Mouse (Mus musculus) frontal cortex, postnatal 14 days (tissue): ENCODE data around the gene Tgfbr3.

Experiments
- DNase-seq, 2 experiments: peaks; one replicate each; pipeline ENCODE4 v3.0.0; 2022; ENCODE audit warnings: low spot score in 2 of 2

Tgfbr3 gene

DNA sequence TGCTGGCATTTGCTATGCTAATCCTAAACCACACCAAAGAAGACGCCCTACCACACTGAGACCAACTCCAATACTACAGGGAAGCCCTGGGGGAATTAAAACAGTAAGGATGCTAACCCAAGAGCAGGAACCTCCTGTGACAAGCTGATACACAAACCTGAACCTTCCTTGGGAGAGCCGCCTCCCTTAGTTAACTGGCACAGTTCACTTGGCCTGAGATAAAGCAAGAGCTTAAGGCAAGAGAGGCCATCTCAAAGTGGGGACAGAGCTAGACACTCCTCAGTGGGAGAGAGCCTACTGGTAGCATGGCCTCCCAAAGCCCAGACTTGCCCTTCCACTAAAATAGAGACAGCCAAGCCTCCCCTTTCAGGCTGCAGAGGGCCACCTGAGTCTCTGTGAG, 79.4 kb downstream of the Tgfbr3 start:
- no peak for DNase-seq

DNA sequence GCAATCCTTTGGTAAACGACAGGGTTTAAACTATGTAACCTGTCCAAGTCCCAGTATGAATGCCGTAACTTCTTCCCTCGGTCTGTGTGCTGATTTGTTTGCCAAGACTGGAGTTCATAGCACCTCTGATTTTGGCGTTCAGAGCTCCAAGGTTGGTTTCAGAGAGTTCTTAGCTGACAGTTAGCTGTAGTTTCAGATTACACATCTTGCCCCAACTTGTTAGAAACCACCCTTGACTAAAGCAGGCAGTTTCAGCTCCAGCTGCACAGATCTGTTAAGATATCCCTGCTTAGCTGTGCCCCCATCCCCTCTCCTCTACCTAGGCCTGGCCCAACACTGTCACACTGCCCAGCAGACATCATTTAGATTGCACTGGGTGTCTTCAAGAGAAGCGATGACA, 81.5 kb downstream of the Tgfbr3 start:
- DNase-seq, result no peak

DNA sequence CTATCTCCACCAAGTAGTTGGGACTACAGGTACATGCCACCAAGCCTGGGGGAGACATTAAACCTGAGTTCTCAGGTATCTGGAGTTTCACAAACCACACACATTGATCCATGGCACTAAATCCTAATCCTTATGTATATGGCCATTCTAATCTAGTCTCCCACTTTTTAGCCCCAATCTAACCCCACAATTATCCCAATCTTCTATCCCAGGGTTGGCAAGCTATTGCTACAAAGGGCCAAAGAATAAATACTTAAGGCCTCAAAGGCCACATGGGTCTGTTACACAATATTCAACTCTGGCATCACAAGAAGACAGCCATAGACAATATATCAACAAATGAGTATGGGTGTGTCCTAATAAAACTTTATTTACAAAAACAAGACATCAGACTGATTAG, 85.1 kb downstream of the Tgfbr3 start:
- DNase-seq, result no peak

DNA sequence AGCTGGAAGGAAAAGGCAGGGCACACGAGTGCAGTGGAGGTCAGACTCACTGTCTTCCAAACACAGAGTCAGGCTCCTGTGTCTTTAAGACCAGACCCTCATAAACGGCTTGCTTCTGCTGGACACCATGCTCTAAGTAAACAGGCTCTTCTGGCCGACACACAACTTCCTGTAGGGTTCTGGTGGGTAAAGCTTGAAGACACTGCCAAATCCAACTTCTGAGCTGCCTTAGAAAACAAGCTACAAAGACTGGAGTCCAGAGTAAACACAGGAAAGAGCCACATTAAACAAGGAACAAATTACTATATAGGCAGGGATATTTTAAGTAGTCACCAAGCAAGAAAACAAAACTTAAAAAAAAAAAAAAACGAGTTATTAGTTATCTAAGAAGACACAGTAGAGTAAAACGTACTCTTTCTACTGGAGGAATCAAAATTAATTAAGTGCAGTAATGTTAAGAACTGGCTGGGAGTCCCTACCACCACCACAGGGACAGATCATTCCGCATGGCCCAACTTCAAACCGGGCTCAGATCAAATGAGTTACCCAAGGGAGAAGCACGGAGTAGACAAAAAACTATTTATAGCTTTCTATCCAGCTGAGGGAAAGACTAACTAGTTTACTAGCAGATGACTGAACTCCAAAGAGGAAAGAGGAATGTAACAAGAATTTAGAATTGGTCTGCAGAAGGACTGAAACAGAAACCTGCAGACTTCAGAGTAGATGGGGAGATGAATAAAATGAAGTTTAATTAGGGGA, 86.4 kb downstream of the Tgfbr3 start:
- no peak for DNase-seq

DNA sequence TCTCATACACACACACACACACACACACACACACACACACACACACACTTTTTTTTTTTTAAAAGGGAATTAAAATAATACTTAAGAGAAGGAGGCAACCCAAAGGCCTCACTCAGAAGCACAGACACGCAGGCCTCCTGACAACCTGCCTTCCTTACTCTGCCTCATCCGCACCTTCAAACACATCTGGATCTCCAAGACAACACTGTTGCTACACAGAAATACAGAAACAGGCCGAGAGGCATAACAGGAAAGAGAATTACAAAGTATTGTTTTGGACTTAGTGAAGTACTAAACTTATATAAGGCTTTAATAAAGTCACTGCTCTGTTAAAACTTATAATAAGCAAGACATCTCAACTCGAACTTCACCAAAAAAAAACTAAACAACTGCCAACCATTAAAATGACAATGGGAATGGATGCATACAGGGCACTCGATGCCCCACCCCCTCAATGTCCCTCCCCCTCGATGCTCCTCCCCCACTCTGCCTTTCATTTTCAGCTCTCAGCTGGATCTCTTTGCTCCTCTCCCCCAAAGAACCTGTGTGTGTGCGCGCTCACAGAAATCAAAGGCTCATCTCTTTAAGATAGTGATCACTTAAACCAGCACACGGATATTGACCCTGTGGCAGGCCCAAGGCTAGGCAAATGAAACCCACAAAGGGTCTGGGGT, 87.8 kb downstream of the Tgfbr3 start:
- no peak for DNase-seq

DNA sequence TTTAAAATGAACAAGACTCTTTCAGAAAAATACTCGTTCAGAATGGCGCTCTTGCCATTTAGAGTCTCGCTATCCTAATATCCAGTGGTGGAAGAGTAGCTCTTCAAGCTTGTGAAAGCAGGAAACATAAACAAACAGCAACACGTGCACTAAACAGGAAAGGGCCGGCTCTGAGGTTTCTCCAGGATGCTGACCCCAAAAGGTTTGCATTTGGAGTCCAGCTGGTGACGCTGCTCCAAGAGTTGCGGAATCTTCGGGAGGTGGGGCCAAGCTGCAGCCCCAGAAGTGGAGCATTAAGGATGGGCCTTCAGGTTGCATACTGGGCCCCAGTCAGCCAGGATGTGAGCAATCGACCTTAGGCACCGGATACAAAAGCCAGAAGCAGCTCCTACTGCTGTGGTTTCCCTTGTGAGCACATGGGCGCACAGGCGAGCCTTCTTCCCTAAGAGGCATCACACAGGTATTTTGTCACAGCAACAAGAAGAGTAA, 88.5 kb downstream of the Tgfbr3 start:
- DNase-seq, result no peak

DNA sequence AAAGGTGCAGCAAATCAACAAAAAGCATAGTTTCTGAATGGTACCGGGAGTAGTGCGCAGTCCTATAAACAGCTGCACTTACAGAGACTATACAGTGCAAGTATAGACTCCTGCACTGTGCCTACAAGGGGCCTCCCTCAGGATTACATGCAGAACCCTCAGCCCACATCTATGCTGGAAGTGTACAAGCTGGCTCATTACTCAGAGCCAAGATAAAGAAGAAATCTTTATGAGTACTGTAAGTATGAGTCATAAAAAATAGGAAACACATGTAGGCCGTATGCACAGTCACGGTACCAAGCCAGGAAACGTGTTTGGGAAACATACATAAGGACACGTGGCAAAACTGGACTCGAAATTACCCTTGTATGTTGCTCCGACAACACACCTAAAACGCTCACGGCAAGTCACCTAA, 89.2 kb downstream of the Tgfbr3 start:
- no peak for DNase-seq

DNA sequence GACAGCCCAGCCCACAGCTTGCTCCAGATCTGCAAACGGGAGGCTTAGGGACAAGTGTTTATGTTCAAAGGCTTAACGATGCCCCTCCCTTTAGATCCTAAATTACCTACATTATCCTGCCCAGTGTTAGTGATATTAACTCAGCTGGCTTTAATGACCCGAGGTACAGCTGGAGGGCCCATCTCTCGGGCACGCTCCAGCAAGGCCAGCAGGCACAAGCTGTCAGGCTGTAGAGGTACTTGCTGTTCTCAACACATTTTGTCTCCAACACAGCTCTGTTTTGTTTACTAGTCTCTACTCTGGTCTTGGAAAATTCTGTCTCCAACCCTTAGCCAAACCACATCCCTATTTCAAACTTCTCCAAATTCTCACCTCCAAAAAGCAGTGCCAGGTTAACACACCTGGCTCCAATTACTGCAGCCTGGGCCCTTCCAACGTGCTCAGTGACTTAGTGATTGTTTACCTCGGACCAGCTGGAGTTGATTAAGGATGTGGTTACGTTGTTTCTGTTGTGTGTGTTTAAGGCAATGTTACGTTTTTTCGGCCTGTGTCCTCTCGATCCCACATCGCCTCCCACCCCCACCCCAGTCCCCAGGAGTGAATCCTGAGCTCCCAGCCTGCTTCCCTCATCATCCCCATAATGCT, 93.6 kb downstream of the Tgfbr3 start:
- no peak for DNase-seq

DNA sequence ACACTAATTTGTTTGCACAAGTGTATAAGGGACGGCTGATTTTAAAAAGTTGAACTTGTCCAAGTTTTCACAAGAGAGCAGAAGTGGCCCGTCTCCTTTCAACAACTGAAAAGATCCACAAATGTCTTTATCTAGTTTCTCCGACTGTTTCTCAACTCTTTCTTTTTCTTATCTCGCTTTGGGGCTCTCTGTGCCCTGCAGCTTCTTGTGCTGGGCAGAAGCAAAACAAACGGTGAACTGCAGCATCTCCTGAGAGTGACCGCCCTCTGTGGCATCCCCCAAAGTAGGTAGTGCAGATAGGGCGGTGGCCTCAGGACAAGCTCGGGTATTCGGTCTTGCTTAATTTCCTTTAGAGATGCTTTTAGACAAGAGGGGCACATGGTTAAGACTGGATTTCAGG, 96.3 kb downstream of the Tgfbr3 start:
- no peak for DNase-seq

DNA sequence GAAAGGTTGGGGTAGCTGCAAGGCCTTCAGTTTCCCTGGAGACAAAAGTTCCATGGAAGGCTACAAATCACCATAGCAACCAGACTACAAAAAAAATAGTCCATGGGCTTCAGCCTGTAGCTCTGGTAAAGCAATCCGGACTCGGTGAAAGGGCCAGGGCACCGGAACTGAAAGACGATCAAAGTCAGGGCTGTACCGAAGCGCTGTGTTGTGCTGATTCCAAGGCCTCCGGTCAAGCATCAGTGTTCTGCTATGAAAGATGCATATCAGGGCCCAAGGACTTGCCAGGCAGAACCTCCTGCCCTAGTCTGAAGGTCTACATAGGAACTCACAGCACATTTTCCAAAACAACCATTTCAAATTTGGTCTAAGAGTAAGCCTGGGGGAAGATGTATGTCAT, 97.1 kb downstream of the Tgfbr3 start:
- no peak for DNase-seq

DNA sequence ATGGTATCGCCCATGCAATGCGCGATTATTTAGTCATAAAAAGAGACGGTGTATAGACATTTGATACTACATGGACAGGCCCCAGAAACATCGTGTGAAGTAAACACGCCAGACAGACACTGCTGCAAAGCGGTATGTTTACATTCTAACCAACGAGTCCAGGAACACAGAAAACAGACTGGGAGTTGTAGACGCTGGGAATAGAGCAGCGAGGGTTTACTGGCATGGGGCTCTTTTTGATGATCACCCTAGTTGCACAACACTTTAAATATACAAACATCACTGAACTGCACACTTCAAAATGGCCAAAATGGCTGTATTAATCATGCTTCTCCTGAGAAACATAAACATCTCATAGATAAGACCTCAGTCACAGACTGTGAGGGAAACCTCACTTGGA, 100.9 kb downstream of the Tgfbr3 start:
- no peak for DNase-seq

DNA sequence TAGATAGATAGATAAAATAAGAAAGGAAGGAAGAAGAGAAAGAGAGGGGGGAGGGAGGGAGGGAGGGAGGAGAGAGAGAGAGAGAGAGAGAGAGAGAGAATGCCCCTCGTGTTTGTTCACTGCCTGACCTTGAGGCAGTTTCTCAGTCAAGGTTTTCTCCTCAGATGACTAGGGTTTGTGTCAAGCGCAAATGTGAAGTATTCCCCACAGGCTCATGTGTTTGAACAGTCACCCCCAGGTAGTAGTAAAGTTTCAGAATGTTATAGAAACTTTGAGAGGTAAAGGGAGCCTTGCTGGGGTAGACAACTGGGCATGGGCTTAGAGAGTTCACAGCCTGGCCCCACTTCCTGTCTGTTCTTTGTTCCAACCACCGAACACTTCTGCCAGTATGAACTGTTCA, 103.2 kb downstream of the Tgfbr3 start:
- no peak for DNase-seq

DNA sequence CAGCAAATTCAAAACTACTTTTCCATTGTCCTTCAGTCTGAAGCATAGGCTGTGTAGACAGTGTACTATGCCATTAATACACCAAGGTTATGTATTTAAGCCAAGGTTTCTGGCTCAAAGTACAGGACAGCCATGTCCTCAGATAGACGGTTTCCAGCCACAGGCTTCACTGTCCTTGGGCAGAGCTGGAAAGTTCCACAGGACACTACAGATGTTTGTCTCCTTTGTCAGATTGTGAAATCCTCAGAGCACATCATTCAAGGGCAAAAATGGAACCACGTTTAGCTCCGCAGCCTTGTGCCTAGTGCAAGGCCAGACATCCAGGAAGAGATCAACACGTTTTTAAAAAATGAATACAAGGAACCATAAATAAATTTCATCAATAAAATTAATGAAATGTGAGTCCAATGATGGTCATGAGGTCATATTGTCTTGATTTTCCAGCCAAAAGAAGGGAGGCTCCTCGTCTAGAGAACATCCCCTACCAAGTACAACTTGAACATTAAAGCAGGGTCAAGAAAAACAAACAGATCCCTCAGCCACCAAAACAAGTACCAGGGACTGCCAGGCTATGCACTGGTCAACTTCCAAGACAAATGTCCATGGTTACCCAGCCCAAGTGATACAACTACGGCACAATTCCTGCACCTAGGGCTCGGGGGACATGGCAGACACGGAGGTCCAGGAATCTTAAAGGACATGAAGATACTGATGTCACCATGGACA, 105.1 kb downstream of the Tgfbr3 start:
- no peak for DNase-seq

DNA sequence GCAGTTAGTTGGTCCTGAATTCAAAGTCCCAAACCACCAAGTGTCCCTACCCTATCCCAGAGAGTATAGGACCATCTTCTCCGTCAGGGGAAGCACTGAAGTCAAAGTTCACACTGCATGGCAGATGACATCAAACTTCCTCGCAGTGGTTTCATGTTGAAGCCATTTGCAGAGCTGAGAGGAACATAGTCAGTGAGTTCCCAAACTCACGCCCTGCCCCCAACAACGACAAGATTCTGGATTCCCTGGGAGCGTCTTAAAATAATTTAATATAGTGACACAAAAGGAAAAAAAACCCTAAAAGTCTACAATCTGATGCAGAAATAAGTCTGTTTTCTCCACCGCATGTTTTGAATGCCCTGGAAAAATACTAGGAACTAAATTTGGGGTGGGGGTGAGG, 105.9 kb downstream of the Tgfbr3 start:
- DNase-seq, result no peak

DNA sequence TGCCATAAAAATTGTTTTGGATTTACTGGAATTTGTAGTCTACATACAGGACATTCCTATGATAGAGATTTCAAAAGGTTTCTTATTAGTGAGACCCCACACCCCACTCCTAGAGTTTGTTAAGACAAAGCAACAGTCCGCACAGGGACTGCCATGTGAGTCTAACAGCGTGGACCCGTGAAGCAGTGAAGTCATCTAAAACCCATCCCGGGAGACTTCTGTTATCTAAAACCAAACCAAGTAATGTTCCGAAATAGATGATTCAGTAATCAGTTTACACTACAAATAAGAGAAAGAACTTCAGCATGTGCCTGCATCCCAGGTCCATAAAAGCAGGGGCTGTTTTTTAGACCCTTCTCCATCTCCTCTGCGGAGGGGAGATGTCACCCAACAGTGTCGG, 106.7 kb downstream of the Tgfbr3 start:
- DNase-seq, result no peak

DNA sequence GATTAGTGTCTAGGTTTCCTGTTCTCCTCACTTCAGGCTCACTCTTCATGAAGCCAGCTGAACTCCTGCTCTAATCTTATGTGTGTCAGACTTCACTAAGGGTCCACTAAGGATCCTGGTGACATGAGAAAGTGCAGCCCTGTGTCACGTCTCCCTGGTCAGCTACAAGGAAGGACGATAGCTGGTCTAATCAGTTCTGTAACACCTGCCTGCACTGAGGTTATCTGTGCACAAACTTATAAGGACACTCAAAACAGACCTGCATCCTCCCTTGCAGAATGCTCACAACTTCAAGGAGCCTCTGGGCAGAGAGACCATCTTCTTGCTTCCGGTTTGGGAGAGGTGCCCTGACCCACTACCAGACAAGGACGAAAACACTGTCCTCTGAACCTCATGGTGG, 107.6 kb downstream of the Tgfbr3 start:
- no peak for DNase-seq

DNA sequence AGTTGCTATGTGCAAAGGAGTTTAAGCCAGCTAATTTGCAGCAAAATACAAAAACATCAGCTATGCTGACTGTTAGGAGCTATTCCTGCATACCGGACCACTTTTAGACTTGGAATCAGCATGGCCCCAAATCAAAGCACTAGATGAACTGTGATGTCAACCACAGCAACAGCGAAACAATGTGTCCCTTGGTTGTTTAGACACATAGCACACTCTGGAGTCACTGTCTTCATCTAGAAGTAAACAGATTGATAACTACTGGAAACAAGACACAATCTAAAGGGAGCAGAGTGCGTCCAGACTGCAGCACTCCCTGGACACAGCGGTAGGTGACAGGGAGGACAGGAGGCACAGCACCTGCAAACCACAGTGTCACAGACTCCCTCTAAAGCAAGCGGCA, 110.2 kb downstream of the Tgfbr3 start:
- DNase-seq, result no peak

DNA sequence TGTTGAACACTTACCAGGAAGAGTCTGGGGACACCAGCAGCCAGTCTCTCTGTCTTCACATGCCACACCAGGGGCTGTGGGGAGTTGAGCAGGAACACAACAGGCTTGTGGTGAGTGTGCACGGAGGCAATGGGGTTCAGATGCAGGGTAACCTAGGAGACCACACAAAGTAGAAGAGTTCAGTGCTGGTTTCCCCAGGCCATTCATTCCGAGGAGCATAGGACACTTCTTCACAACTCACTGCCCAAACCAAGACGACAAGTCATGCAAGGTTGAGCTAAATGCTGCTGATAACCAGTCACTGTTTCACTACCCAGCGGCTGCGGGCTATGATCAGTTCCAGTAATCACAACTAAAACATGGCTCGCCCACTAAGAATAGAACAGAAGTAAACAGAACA, 111.6 kb downstream of the Tgfbr3 start:
- no peak for DNase-seq

DNA sequence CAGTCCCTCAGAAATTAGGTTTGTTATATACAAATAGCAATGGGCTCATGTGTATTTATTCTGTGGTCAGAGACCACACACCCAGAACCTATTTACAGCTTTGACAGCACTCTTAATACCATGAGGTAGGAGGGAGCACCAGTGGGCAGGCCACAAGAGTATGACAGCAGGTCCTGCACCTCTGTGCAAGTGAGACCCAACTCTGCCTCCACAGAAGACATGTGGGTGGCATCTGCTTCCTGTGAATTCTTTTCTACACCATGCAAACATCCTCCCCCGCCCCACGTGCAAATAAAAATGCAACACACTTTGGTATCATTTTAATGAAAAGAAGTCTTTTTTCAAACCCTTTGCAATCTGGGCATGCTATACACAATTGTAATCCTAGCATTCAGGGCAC, 112.2 kb downstream of the Tgfbr3 start:
- DNase-seq, result no peak

DNA sequence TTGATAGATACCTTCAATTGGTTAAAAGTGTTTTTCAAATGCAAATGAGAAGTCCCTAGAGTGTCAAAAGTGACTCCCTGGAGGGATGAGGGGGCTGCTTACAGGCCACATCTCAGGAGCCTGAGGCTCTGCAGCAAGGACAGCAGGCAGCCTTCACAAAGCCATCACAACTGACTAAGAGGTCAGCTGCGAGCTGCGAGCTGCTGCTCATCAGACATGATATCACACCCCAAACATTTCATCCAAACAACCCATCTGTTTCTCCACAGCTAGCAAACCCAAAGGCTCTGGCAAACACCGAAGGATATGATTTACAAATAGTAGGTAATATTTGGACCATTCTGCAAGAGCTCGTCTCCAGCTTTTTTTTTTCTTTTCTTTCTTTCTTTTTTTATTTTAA, 112.6 kb downstream of the Tgfbr3 start:
- DNase-seq, result no peak

DNA sequence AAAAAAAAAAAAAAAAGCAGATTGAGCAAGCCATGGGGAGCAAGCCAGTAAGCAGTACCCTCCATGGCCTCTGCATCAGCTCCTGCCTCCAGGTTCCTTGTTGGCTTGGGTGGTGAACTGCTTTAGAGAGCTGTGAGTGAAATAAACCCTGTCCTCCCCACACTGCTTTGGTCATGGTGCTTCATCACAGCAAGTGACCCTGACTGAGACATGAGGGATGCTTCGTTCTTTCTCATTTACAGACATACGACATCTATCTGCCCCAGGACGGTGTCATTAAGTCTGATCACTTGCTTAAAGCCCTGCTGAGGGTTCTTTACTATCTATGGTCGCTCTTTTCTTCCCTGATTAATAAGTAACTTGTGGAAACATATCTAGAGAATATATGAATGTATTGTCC, 113.2 kb downstream of the Tgfbr3 start:
- no peak for DNase-seq

DNA sequence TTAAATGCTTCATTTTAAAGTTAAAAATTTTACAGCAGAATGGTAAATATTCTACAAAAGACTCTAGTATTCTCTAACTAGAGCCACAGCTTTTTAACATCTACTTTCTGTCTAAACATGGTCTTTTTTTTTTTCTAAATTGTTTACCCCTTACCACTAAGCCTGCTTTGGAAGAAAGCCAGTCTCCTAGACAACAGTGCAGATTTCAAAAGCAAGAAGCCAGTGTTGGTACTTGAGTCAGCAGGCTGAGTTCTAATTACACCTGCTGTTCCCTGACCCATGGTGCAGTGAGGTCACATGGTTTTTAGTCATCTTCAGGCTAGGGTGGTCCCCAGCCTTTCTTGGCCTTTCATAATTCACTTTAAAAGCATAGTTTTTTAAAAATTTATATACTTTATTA, 115.2 kb downstream of the Tgfbr3 start:
- DNase-seq, result no peak
